Mouse (Mus musculus) kidney, postnatal 4 days (tissue): ENCODE data around the gene Oprl1.

Source experiments
- DNase-seq, 2 experiments: peaks; one replicate each; pipeline ENCODE4 v3.0.0; 2021; ENCODE audit warnings: mixed read lengths in 2 of 2

Gene Oprl1

GRCm38 (mm10) chr2:181766672-181767557 is 52.1 kb downstream of the Oprl1 start:
- DNase-seq, result no peak

DNA sequence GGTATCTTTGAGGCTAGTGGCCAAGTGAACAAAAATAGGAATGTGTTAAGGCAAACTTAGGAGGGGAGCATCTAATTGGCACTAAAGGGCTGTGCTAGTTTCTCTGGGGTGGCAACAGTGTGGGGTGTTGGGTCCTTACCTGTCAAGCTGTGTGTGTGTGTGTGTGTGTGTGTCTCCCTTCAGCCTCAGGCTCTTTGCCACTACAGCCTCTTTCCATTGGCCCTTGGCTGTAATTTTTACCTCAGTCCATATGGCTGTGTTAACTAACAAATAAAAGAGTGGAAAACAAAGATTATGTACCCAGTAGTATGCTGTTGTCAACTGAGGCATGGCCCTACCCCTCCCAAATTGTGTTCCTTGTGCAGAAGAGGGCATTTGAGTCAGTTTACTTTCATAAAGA is 53.6 kb downstream of the Oprl1 start:
- no peak for DNase-seq

DNA sequence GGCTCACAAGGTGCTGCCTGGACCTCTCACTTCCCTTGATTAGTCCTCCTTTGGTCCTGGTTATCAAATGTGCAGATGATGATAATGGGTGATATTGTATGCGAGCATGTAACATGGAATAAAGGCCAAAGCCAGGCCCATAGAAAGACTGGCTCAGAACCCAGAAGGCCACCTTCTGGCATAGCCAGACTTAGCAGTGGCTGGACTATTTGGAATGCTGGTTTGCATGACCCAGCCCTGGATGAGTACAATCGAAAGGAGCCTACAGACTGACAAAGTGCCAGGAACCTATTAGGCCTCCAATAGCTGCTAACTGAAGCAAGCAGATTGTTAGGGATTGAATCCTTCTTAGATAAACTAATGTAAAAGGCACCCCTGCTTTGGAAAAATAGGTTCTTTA is 54.6 kb downstream of the Oprl1 start:
- no peak for DNase-seq
